Mouse (Mus musculus) forebrain, embryonic 15.5 days (tissue): Measurements from ENCODE around the gene Nmt1. TPM values are rescaled to one million over a fixed set of nuclear protein-coding genes. Genes with fewer than 3 reads are reported as not detected.

ENCODE experiments used
- ATAC-seq: fragments of 200-750 bp; cut with Nextera tagmentation; replicated peaks from 2 replicates; pipeline ENCODE4 v1.8.0; 2017; ENCODE audit warnings: mild to moderate bottlenecking, moderate TSS enrichment, moderate library complexity
- H3K27ac ChIP-seq: fragments of 300-500 bp; sonication (generic); replicated peaks from 2 replicates; pipeline ENCODE4 v1.5.1; 2015; ENCODE audit warnings: mild to moderate bottlenecking, inconsistent platforms
- H3K27me3 ChIP-seq: fragments of 300-500 bp; sonication (generic); 2 replicates; pipeline ENCODE4 v1.6.1; 2015; ENCODE audit warnings: inconsistent platforms
- H3K36me3 ChIP-seq: fragments of 300-500 bp; sonication (generic); 2 replicates; pipeline ENCODE4 v1.6.1; 2015; ENCODE audit warnings: mild to moderate bottlenecking, inconsistent platforms
- H3K4me1 ChIP-seq: fragments of 300-500 bp; sonication (generic); 2 replicates; pipeline ENCODE4 v1.6.1; 2015; ENCODE audit warnings: inconsistent platforms
- H3K4me2 ChIP-seq: fragments of 300-500 bp; sonication (generic); replicated peaks from 2 replicates; pipeline ENCODE4 v1.6.1; 2015; ENCODE audit warnings: mild to moderate bottlenecking, inconsistent platforms
- H3K4me3 ChIP-seq: fragments of 300-500 bp; sonication (generic); 2 replicates; pipeline ENCODE4 v1.5.1; 2015; ENCODE audit warnings: mild to moderate bottlenecking, inconsistent platforms
- H3K9ac ChIP-seq: fragments of 300-500 bp; sonication (generic); replicated peaks from 2 replicates; pipeline ENCODE4 v1.6.1; 2015; ENCODE audit warnings: mild to moderate bottlenecking, inconsistent platforms
- H3K9me3 ChIP-seq: fragments of 300-500 bp; sonication (generic); 2 replicates; pipeline ENCODE4 v1.6.1; 2016; ENCODE audit warnings: inconsistent platforms
- WGBS: fragments of 180-500 bp; shearing (Covaris S2); methylation state at CpG from one replicate; pipeline ENCODE4 v1.1.7; 2015; ENCODE audit warnings: mixed read lengths; 5-methylcytosine and 5-hydroxymethylcytosine counted together
- polyA plus RNA-seq: library from polyadenylated mRNA; unstranded; fragments of >200 nt; fragmentation: Nextera tagmentation; extraction: Ambion mirVana; gene quantifications from 2 replicates; pipeline ENCODE4 v1.2.1, GENCODE M21; 2015

Gene Nmt1
- polyA plus RNA-seq: 41.0 and 43.9 TPM in 2 replicates

DNA sequence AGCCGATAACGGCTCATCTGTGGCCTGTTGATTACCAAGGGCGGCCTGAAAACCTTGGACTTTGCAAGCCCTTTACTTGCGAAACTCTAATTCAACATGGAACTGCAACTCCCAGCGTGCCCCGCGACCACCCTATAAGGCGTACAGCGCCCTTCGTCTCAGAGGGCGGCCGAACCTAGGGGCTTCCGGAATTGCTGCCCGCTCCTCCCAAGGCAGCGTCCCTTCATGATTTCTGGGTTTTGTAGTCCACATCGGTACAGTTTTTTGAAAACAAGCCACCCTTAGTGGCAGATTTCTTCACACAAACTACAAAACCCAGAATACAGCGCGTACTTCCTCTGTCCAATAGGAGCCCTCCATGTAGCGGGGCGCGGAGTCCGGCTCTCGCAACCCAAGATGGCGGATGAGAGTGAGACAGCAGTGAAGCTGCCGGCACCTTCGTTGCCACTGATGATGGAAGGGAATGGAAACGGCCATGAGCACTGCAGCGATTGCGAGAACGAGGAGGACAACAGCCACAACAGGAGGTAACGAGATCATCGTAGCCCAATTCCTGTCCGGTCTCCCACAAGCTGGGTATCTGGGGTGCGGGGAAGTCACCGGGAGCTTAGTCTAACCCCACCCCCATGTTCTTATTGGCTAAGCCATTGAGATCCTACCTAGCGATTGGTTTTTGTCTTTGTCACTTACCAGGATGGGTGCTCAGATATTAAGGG, at the start of gene Nmt1, which contains the start of gene Dcakd:
Gene Nmt1 (plus strand): TSS at position 15 of the 716 bp plus-strand sequence.
Gene Dcakd (minus strand): TSS at position 158 of the 716 bp plus-strand sequence.
- no peaks in the 10 kb centered on the region for H3K9me3 ChIP-seq
- H3K4me3 ChIP-seq: peak within 1 kb of the TSS; percentile 66
- H3K4me1 ChIP-seq: peaks cover 27% of the 10 kb centered on the region
- peak within 1 kb of the TSS; percentile 81 for H3K27ac ChIP-seq
- under 1% methylated on average over 36 of the region's 36 CpGs for WGBS
- peak within 1 kb of the TSS; percentile 68 for H3K9ac ChIP-seq
- peak within 1 kb of the TSS; percentile 71 for H3K4me2 ChIP-seq
- H3K27me3 ChIP-seq: no peaks in the 10 kb centered on the region
- H3K36me3 ChIP-seq: peaks cover 2% of the 10 kb centered on the region; the same call in 1 of the 2 replicates
- ATAC-seq: peak; percentile 99

- H3K4me3 ChIP-seq: no peak overlapping the region
- H3K27me3 ChIP-seq: no peaks in the 10 kb centered on the region
- 66% methylated on average over 10 of the region's 10 CpGs for WGBS
- H3K36me3 ChIP-seq: no peaks in the 10 kb centered on the region
- no peak overlapping the region for H3K9ac ChIP-seq
- H3K4me2 ChIP-seq: no peak overlapping the region
- no peaks in the 10 kb centered on the region for H3K9me3 ChIP-seq
- no peak for ATAC-seq
- H3K4me1 ChIP-seq: peaks cover 5% of the 10 kb centered on the region; the same call in 1 of the 2 replicates
- no peak overlapping the region for H3K27ac ChIP-seq
These were observed 46.7 kb upstream of the Nmt1 start for GRCm38 (mm10) chr11:102981151-102981890.

- no peak for ATAC-seq
These were observed 43.9 kb upstream of the Nmt1 start for GRCm38 (mm10) chr11:102984086-102984485.

GRCm38 (mm10) chr11:102984615-102985014, 43.4 kb upstream of the Nmt1 start:
- Histone ChIP-seq H3K4me3 (no peak overlapping the region), H3K4me2 (no peak overlapping the region), H3K9me3 (no peaks in the 10 kb centered on the region), H3K27me3 (peaks cover 12% of the 10 kb centered on the region), H3K4me1 (peaks cover 11% of the 10 kb centered on the region), H3K36me3 (no peaks in the 10 kb centered on the region), H3K9ac (no peak overlapping the region), H3K27ac (no peak overlapping the region)
- WGBS: 37% methylated on average over 4 of the region's 4 CpGs
- ATAC-seq: no peak

More at GRCm38 (mm10) chr11:102984086-102984485, 43.9 kb upstream of the Nmt1 start:
- no peaks in the 10 kb centered on the region for H3K9me3 ChIP-seq
- no peak overlapping the region for H3K9ac ChIP-seq
- peaks cover 7% of the 10 kb centered on the region for H3K27me3 ChIP-seq
- H3K27ac ChIP-seq: no peak overlapping the region
- no peak overlapping the region for H3K4me3 ChIP-seq
- H3K4me2 ChIP-seq: no peak overlapping the region
- H3K4me1 ChIP-seq: peaks cover 9% of the 10 kb centered on the region; the same call in 1 of the 2 replicates
- 93% methylated on average over 9 of the region's 9 CpGs for WGBS
- no peaks in the 10 kb centered on the region for H3K36me3 ChIP-seq

GRCm38 (mm10) chr11:102985160-102985559, 42.8 kb upstream of the Nmt1 start:
- 61% methylated on average over 6 of the region's 6 CpGs for WGBS
- Histone ChIP-seq H3K4me2 (no peak overlapping the region), H3K9ac (no peak overlapping the region), H3K9me3 (no peaks in the 10 kb centered on the region), H3K27ac (no peak overlapping the region), H3K36me3 (no peaks in the 10 kb centered on the region), H3K4me3 (no peak overlapping the region), H3K4me1 (peaks cover 16% of the 10 kb centered on the region), H3K27me3 (peaks cover 12% of the 10 kb centered on the region)
- ATAC-seq: no peak

- H3K9me3 ChIP-seq: no peaks in the 10 kb centered on the region
- peak overlapping the region; percentile 43 for H3K9ac ChIP-seq
- H3K27me3 ChIP-seq: peaks cover 12% of the 10 kb centered on the region
- ATAC-seq: no peak
- H3K27ac ChIP-seq: no peak overlapping the region
- H3K36me3 ChIP-seq: peaks cover 5% of the 10 kb centered on the region
- H3K4me2 ChIP-seq: peak overlapping the region; percentile 77
- 6% methylated on average over 28 of the region's 28 CpGs for WGBS
- peak overlapping the region; percentile 40 for H3K4me3 ChIP-seq
- H3K4me1 ChIP-seq: peaks cover 26% of the 10 kb centered on the region
These were observed 38.3 kb upstream of the Nmt1 start for GRCm38 (mm10) chr11:102989641-102990151.

DNA sequence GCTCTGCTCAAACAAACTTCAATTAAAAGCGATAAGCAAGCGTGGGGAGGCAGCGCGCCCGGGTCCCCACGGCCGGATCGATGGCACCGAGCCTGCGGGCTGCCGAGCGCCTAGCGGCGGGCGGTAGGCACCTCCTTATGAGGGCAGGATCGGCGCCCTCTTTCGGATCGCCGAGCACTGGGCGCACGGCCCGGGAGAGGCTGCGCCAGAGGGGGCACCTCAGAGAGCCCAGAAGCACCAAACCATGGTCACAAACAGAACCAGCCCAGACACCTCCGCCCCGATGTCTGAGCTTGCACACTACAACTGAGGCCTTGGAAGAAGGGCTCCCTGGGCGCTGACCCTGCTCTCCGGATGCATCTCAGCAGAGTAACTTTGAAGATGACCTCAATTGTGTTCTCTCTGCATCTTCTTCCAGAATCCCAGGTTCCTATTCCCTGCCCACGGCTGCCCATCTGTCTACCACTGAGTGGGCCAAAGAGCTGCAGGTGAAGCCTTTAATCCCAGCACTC, 37.8 kb upstream of the Nmt1 start:
- no peaks in the 10 kb centered on the region for H3K9me3 ChIP-seq
- peak overlapping the region; percentile 77 for H3K4me2 ChIP-seq
- ATAC-seq: no peak
- H3K27ac ChIP-seq: no peak overlapping the region
- H3K27me3 ChIP-seq: peaks cover 12% of the 10 kb centered on the region
- peak overlapping the region; percentile 43 for H3K9ac ChIP-seq
- H3K36me3 ChIP-seq: peaks cover 10% of the 10 kb centered on the region
- WGBS: 2% methylated on average over 29 of the region's 29 CpGs
- H3K4me3 ChIP-seq: peak overlapping the region; percentile 40
- H3K4me1 ChIP-seq: peaks cover 24% of the 10 kb centered on the region

DNA sequence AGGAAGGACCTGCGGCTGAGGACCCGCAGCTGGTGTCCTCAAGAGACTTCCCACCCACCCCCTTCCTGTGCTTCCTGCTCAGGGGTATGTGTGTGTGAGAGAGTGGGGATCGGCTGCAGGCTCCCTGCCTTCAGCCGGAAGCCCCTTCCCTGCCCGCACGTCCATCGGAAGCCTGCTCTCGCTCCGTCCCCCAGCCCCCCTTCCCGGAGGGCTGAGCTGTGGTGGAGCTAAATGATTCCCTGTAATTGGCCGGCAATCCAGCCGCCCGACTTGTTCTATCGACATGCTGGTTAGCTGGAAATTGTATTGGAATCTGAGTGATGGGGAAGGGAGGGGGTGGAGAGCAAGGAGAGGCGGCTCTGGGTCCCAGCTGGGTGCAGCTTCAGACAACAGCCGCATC, 36.3 kb upstream of the Nmt1 start:
- 3% methylated on average over 16 of the region's 16 CpGs for WGBS
- Histone ChIP-seq H3K27ac (no peak overlapping the region), H3K4me2 (peak overlapping the region; percentile 36), H3K9me3 (no peaks in the 10 kb centered on the region), H3K4me1 (peaks cover 24% of the 10 kb centered on the region), H3K4me3 (peak overlapping the region; percentile 12; the same call in 1 of the 2 replicates), H3K36me3 (peaks cover 25% of the 10 kb centered on the region), H3K9ac (peak overlapping the region; percentile 18), H3K27me3 (peaks cover 12% of the 10 kb centered on the region)
- ATAC-seq: 0 out of 2 replicates have a peak, but pooled peaks have one; percentile 12

- H3K4me2 ChIP-seq: no peak overlapping the region
- no peak overlapping the region for H3K9ac ChIP-seq
- 3% methylated on average over 5 of the region's 5 CpGs for WGBS
- no peak overlapping the region for H3K4me3 ChIP-seq
- peaks cover 37% of the 10 kb centered on the region for H3K36me3 ChIP-seq
- H3K27me3 ChIP-seq: peaks cover 12% of the 10 kb centered on the region
- no peak overlapping the region for H3K27ac ChIP-seq
- H3K4me1 ChIP-seq: peaks cover 20% of the 10 kb centered on the region
- ATAC-seq: peak; percentile 51; the same call in 1 of the 2 replicates
- H3K9me3 ChIP-seq: no peaks in the 10 kb centered on the region
These were observed 35.0 kb upstream of the Nmt1 start for GRCm38 (mm10) chr11:102992940-102993339.

GRCm38 (mm10) chr11:102993420-102994029, 34.5 kb upstream of the Nmt1 start:
- H3K9me3 ChIP-seq: no peaks in the 10 kb centered on the region
- WGBS: 10% methylated on average over 17 of the region's 17 CpGs
- peaks cover 20% of the 10 kb centered on the region for H3K4me1 ChIP-seq

GRCm38 (mm10) chr11:102994952-102995351, 33.0 kb upstream of the Nmt1 start:
- Histone ChIP-seq H3K9ac (no peak overlapping the region), H3K27ac (no peak overlapping the region), H3K9me3 (no peaks in the 10 kb centered on the region), H3K4me2 (no peak overlapping the region), H3K4me3 (no peak overlapping the region), H3K27me3 (no peaks in the 10 kb centered on the region), H3K4me1 (peaks cover 15% of the 10 kb centered on the region), H3K36me3 (peaks cover 57% of the 10 kb centered on the region)
- 84% methylated on average over 18 of the region's 18 CpGs for WGBS
- ATAC-seq: no peak

More at GRCm38 (mm10) chr11:102993420-102994029, 34.5 kb upstream of the Nmt1 start:
- Histone ChIP-seq H3K27ac (no peak overlapping the region), H3K9ac (no peak overlapping the region), H3K36me3 (peaks cover 43% of the 10 kb centered on the region), H3K4me2 (no peak overlapping the region), H3K27me3 (peaks cover 11% of the 10 kb centered on the region), H3K4me3 (no peak overlapping the region)
- peak; percentile 34; the same call in 1 of the 2 replicates for ATAC-seq
